Mouse (Mus musculus): Measurements from ENCODE around the gene Trafd1.
"Not testable (repeated sequence)": the region's sequence is repeated elsewhere in the genome, so short reads cannot be mapped to it uniquely, and the experiment has no call there.

Trafd1 gene

DNA sequence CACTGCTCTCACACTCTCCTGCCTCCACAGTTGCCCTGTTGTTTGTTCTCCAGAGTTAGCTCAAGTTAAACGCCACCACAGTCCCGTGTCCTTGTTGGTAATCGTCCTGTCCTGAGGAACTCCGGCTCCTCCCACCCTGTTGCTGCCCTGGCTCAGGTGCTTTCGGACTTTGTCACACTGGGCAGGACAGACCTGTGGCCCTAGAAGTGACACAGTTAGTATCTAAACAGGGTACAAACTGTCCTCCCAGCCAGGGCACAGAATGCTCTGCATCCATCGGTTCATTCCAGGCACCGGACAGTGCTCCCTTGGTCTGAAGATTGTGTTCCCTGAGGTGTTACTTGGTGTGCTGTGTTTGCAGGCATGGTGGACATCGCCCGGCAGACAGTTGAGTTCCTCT, 51.5 kb downstream of the Trafd1 start:
- in situ Hi-C loops (cut with MboI, MseI): no loop called here

DNA sequence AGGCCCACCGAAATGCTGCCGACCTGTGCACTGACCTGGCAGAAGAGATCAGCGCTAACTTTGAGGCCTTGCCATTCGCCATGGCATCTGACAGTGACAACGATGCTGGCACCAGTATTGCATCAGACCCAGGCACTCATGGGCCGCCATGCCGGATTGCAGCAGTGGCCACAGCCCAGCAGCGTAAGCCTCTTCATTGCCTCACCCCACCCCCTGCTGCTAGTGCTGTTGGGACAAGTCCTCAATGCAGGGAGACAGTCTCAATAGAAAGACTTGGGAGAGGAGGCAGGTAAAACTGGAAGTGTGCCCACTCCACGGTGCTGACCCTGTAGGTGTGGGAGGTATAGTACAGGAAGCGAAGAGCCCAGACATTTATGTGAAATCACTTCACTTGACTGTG, 53.7 kb downstream of the Trafd1 start:
- in situ Hi-C loops (cut with MboI, MseI): no loop called here

DNA sequence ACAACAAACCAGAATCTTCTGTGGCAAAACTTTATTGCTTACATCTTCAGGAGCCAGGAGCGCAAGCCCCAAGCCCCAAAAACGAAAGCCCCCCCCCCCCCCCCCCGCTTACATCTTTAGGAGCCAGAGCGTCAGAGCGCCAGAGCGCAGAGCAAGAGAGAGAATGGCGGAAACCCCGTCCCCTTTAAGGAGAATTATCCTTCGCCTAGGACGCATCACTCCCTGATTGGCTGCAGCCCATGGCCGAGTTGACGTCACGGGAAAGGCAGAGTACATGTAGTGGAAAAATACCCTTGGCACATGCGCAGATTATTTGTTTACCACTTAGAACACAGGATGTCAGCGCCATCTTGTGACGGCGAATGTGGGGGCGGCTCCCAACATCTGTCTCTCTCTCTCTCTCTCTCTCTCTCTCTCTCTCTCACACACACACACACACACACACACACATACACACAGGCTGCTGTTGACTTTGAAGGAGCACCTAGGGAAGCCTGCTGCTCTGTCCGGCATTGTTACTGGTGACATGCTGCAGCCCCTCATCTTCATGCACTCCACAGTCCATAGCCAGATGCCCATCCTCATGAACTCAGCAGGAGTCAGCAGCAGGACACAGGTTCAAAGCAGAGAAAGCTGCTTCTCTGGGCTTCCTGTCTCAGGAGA, 55.1 kb downstream of the Trafd1 start:
- in situ Hi-C loops (cut with MboI, MseI): not testable (repeated sequence)

DNA sequence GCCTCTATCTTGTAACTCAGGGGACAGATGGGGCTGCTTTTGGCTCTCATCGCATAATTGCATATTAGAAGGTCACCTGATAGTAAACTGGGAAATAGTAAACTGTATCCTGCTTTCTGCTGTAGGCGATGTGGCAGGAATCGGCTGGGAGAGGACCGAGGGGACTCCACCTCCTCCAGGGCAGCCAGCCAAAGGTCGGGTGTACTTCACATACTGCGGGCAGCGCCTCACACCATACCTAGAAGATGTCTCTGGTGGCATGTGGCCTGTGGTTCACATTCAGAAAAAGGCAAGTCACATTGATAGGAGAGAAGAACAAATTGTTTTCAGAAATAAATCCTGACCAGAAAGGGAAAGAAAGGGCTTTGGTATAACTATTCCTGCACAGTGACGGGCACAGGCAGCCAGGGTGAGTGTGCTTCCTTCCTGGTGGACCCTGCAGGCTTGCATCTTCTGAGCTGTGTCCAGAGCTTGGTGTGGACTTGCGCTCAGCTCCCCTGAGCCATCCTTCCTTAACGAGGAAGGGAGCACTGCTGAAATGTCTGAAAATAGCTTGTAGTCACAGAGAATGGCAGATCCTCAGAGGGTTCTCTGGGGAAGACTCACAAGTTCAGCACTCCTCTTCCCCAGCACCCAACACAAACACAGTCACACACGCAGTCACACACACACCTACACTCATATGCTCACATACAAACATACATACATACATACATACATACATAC, 55.9 kb downstream of the Trafd1 start:
- in situ Hi-C loops (cut with MboI, MseI): no loop called here

DNA sequence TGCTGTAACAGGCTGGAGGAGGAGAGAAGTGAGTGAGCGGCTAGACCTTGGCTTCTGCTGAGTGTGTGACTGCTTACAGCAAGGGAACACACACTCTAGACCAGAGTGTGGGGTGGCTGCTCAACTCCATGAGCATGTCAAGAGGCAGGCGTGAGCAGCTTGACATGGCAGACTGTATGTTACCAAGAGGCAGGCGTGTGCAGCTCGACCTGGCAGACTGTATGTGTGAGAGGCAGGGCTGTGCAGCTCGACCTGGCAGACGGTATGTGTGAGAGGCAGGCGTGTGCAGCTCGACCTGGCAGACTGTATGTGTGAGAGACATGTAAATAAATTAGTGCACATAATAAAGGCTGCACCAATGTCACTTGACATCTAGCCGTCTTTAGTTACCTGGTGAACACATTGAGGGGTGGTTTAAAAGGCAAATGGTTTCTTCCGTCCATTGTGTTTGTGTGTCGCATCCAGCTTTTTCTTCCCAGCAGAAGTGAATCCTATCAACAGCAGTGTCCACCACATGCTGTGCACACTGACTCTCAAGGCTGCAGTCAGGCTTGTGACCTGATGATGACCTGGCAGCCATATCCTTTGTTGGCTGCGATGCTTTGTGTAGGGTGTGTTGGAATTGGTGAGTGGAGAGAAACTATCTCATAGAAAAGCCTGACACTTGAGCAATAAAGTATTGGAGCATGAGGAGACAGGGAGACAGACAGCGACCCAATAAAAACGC, 59.2 kb downstream of the Trafd1 start:
- in situ Hi-C loops (cut with MboI, MseI): no loop called here

All from regulatory T cell (primary cell).